Mouse (Mus musculus): ENCODE data around the gene Ndufa7.
"Not testable (repeated sequence)": the region's sequence is repeated elsewhere in the genome, so short reads cannot be mapped to it uniquely, and the experiment has no call there.

DNA sequence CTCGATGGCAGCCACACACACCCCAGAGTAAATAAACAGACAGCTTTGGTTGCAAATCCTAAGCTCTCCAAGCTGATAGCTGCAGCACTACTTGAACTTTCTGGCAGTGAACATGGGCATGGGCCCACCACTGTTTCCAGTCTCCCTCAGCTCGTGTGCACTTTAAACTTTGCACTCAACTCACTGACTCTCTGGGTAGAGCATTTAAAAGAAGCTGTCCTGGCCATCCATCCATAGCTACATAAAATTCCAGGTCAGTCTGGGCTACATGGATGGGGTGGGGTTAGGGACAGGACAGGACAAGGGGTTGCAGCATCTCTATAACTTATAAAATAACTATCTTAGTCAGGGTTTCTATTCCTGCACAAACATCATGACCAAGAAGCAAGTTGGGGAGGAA lies 63.4 kb downstream of the Ndufa7 start:
- not testable (repeated sequence) for TF ChIP-seq POLR2A (IDR thresholded peaks at IDR 0.05; ENCODE audit: borderline replicate concordance, low read depth, low read length); CTCF (IDR thresholded peaks at IDR 0.05; ENCODE audit: low read depth, low read length)
